Mouse (Mus musculus) inflammation-experienced regulatory T-cells, adult 6 months (primary cell): ENCODE data around the gene Wdr18. TPM values are rescaled to one million over a fixed set of nuclear protein-coding genes. Genes with fewer than 3 reads are reported as not detected.

Source experiments
- ATAC-seq: one replicate; pipeline ENCODE4 v1.8.0; 2017
- polyA plus RNA-seq, 3 experiments: library from polyadenylated mRNA; unstranded; fragments of 100-300 nt; shearing (Covaris generic); gene quantifications; one replicate each; pipeline ENCODE4 v1.2.1; 2017

Wdr18 gene
- polyA plus RNA-seq = 10 to 100 TPM; 66.6 to 85.2 (median 74.2) TPM

DNA sequence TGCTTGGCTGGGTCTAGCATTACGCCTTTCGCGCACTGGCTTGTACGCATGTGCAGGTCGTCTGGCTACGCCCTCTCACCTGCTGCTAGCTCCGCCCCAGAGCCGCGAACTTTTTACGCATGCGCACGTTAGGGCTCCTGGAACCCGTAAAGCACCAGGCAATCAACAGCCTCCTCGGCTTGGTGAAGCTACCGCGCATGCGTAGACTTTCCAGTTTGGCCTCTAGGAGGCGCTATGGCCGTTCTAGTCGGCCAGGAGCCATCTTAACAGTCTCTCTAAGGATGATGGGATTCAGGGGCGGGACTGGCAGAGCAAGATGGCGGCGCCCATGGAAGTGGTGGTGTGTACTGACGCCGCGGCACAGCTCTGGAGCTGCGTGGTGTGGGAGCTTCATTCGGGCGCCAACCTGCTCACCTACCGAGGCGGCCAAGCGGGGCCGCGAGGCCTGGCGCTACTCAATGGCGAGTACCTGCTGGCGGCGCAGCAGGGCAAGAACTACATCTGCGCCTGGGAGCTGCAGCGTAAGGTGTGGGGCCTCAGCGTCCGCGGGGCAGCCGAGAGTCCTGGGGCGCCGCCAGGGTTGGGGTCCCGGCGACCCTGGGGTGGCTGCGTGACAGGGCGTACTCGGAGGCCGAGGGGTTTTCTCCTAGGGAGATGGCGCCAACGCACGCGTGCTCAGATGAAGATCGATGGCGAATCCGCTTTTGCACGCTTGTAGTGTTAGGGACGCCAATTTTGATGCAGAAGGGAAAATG, at the start of gene Wdr18:
Gene Wdr18 (plus strand): TSS at position 306 of the 755 bp plus-strand sequence.
- ATAC-seq = peak; percentile 93

- ATAC-seq = no peak
Measured at GRCm38 (mm10) chr10:79910556-79910955, 49.4 kb upstream of the Wdr18 start, which contains the start of gene Gm26602. Gm26602 (plus strand) TSS chr10:79910856.

DNA sequence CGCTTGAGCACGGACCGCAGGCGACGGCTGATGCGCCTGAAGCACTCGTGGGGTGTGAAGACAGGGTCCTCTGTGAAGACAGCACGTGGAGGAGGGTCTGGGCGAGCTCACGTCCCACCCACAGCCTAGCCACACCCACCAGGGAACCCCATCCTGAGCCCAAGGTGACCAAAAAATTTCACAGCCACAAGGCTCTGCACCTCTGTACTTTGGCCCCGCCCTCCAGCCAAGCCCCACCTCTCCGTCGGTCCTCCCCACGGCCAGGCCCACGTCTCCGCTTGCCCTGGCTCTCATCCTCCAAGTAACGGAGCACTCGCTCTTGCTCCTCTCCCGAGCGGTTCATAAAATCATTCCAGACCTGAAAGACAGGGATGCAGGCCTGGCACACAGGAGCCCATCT, 47.5 kb upstream of the Wdr18 start:
- ATAC-seq = no peak

GRCm38 (mm10) chr10:79914131-79914947, 45.6 kb upstream of the Wdr18 start:
- ATAC-seq = no peak

DNA sequence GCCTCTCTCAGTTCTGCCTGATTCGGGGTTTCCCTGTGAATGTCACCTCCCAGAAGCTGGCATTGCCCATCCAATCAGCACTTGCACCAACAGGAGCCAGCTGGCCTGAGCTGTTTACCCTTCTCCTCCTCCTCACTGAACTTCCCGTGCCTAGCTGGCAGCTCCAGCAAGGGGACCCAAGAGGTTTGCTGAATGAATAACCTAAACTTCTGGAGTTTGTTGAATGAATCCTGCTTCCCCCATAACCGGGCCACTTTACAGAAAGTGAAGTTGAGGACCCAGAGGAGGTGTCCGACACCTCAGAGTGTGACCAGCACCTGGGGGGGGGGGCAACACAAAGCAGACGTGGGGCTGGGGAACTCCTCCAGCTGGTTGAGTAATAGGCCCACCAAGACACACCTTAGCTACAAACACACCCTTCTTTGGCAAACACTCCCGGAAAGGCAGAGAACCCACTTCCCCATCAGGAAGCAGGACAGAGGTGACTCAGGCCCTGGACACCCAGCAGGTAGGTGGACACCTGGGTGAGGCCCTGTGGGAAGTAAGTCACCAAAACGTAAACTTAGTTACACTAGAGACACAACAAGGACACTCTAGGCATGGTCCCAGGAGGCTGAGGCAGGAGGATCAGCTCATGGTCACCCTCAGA, 44.9 kb upstream of the Wdr18 start:
- ATAC-seq = no peak

DNA sequence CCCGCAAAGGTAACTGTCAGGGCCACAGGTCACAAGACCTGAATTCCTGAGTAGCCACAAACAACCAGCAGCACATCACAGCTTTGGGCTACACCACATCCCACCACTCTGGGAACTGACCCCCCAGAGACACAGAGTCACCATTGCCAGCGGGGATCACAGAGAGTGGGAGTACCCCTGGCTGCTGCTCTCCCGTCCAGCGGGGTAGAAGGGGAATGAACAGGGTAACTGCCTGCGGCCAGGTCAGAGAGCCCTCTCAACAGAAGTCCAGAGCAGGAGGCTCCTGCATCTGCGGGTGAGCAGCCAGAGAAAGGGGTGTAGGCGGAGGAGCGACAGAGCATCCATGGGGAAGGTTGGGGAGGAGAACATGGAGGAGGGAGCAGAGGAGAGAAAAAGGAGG, 43.9 kb upstream of the Wdr18 start:
- no peak for ATAC-seq

GRCm38 (mm10) chr10:79916808-79917531, 43.0 kb upstream of the Wdr18 start, which contains the start of gene Kiss1r:
Kiss1r (plus strand) TSS chr10:79916971.
- ATAC-seq = peak; percentile 94

GRCm38 (mm10) chr10:79917532-79918100, 42.3 kb upstream of the Wdr18 start:
- no peak for ATAC-seq

GRCm38 (mm10) chr10:79918231-79919078, 41.5 kb upstream of the Wdr18 start:
- no peak for ATAC-seq

DNA sequence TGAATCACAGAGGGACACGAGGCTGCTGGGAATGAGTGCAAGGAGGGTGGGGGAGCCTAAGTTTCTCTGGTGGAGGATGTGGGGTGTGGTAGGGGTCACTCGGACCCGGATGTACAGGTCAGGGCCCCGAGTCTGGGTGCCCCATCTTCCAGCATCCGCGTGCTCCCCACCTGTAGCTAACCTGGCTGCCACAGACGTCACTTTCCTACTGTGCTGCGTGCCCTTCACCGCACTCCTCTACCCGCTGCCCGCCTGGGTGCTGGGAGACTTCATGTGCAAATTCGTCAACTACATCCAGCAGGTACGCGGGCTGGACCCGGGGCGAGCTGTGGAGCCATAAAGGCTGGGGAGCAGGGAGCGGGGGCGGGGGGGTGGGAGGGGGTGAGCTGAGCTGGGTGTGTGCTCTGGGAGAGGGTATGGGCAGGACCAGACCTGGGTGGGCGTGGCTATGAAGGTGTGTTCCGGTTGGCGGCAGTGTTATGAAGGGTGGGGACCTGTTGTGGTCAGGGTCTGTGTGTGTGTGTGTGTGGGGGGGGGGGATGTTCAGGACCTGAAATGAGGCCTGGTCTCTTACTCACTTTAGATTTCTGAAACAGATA, 40.6 kb upstream of the Wdr18 start:
- no peak for ATAC-seq

- no peak for ATAC-seq
Measured at GRCm38 (mm10) chr10:79920056-79920890, 39.7 kb upstream of the Wdr18 start.

DNA sequence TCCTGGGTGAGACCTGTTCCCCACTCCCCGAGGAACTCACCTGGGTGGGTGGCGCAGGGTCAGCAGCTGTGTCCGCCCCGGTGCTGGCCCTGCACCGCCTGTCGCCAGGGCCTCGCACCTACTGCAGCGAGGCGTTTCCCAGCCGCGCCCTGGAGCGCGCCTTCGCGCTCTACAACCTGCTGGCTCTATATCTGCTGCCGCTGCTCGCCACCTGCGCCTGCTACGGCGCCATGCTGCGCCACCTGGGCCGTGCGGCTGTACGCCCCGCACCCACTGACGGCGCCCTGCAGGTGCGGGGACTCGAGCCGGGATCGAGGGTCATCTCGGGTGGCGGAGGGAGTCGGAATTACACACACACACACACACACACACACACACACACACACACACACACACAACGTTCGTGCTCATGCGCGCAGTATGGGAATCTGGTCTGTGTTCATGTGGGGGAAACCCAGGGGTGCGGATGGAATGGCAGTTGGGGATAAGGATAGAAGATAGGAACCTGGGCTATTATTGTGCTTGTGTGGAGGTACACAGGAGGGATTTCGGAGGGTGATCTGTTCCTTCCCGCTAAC, 38.9 kb upstream of the Wdr18 start, which contains the start of gene R3hdm4:
Gene R3hdm4 (minus strand): TSS at position 251 of the 578 bp plus-strand sequence.
- no peak for ATAC-seq

DNA sequence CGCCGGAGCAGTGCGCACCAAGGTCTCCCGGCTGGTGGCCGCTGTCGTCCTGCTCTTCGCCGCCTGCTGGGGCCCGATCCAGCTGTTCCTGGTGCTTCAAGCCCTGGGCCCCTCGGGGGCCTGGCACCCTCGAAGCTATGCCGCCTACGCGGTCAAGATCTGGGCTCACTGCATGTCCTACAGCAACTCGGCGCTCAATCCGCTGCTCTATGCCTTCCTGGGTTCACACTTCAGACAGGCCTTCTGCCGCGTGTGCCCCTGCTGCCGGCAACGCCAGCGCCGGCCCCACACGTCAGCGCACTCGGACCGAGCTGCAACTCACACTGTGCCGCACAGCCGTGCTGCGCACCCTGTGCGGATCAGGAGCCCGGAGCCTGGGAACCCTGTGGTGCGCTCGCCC, 38.4 kb upstream of the Wdr18 start:
- no peak for ATAC-seq

- ATAC-seq = peak; percentile 51
Measured at GRCm38 (mm10) chr10:79924998-79925784, 34.8 kb upstream of the Wdr18 start.

- ATAC-seq = no peak
Measured at GRCm38 (mm10) chr10:79925785-79926490, 34.0 kb upstream of the Wdr18 start.

DNA sequence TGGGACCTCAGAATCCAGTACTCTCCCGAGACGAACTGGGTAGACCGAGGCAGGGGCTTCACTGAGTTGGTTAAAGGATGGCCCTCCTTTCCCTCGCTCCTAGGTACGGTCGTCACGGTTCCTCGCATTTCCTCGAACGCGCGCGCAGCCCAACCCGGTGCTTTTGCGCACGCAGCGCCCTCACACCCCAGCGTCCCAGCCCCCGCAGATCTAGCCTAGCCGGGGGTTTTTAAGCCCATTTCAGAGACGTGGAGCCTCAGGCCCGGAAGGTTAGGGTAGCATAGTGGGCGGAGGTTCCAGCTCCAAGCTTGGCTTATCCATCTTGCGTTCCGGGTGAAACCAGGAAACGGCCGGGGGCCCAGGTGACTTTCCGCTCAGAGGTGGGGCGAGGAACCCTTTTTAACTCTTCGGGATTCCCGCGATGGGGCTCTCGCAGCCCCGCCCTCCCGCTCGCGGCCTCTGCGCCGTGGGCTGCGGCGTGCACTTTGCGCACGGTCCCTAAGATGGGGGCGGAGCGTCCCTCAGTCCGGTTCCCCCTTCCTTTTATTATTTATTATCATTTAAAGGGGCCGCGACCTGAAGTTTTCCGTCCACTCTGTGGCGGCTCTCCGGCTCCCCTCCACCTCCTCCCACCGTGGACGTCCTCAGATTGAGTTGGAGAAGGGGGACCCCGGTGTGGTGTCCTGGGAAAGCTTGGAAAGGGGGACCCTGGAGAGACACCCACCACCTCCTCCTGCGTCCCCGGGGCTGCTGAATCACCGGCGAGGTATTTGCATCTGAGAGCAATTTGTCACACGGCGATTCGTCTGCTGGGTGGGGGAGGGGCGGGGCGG, 33.2 kb upstream of the Wdr18 start, which contains the start of gene Arid3a:
Gene Arid3a (plus strand): TSS at position 553 of the 833 bp plus-strand sequence.
- peak; percentile 81 for ATAC-seq
